Mouse (Mus musculus) ES-Bruce4 (cell line): ENCODE results near the gene Usp29. TPM values are rescaled to one million over a fixed set of nuclear protein-coding genes. Genes with fewer than 3 reads are reported as not detected.
"Not testable (repeated sequence)": the region's sequence is repeated elsewhere in the genome, so short reads cannot be mapped to it uniquely, and the experiment has no call there.

Experiments used
- H3K27ac ChIP-seq: 2 replicates; pipeline ENCODE4 v1.5.1; 2012; ENCODE audit warnings: low read length, inconsistent platforms; ENCODE audit not compliant: insufficient read depth
- H3K27me3 ChIP-seq: 2 replicates; pipeline ENCODE4 v1.6.1; 2012; ENCODE audit warnings: mild to moderate bottlenecking, low read length, inconsistent platforms; ENCODE audit not compliant: control insufficient read depth, poor library complexity, insufficient read depth, severe bottlenecking
- H3K36me3 ChIP-seq: 2 replicates; pipeline ENCODE4 v1.6.1; 2012; ENCODE audit warnings: inconsistent platforms, mild to moderate bottlenecking, low read length, moderate library complexity; ENCODE audit not compliant: control insufficient read depth, poor library complexity, insufficient read depth, severe bottlenecking
- H3K4me1 ChIP-seq: one replicate; pipeline ENCODE4 v1.8.1; 2011; ENCODE audit warnings: low read length; ENCODE audit not compliant: control insufficient read depth, insufficient read depth
- H3K4me3 ChIP-seq: 2 replicates; pipeline ENCODE4 v1.5.1; 2011; ENCODE audit warnings: low read depth, mild to moderate bottlenecking, low read length
- H3K9ac ChIP-seq: 2 replicates; pipeline ENCODE4 v1.6.1; 2012; ENCODE audit warnings: low read depth, mild to moderate bottlenecking, inconsistent platforms; ENCODE audit not compliant: poor library complexity, severe bottlenecking
- H3K9me3 ChIP-seq: replicated peaks from 2 replicates; pipeline ENCODE4 v1.6.1; 2012; ENCODE audit warnings: mild to moderate bottlenecking, low read length, inconsistent platforms; ENCODE audit not compliant: control insufficient read depth, poor library complexity, insufficient read depth, severe bottlenecking
- CTCF ChIP-seq: IDR thresholded peaks from one replicate; pipeline ENCODE4 v1.8.1; 2011; ENCODE audit warnings: low read depth, low read length
- EP300 ChIP-seq: IDR thresholded peaks from 2 replicates; pipeline ENCODE4 v1.6.1; 2011; ENCODE audit warnings: low read depth, low read length; ENCODE audit not compliant: insufficient read depth
- POLR2A ChIP-seq: IDR thresholded peaks from one replicate; pipeline ENCODE4 v1.8.1; 2011; ENCODE audit warnings: low read length; ENCODE audit not compliant: insufficient read depth
- polyA plus RNA-seq: library from polyadenylated mRNA; stranded (reverse); fragments of >200 nt; gene quantifications from 2 replicates; pipeline ENCODE4 v1.2.4, GENCODE M21; 2011; ENCODE audit warnings: low read depth; ENCODE audit not compliant: missing spikeins, insufficient read depth, insufficient read length

Gene Usp29
- polyA plus RNA-seq, 1 experiment = 12.8 TPM

GRCm38 (mm10) chr7:6934741-6935140 is 204.4 kb downstream of the Usp29 start:
- Histone ChIP-seq H3K9ac (no peak overlapping the region), H3K27me3 (no peaks in the 10 kb centered on the region), H3K4me3 (no peak overlapping the region), H3K4me1 (no peaks in the 10 kb centered on the region), H3K9me3 (no peaks in the 10 kb centered on the region), H3K27ac (no peak overlapping the region), H3K36me3 (no peaks in the 10 kb centered on the region)
- no peak for TF ChIP-seq EP300
- TF ChIP-seq CTCF = no peak
- TF ChIP-seq POLR2A = no peak

GRCm38 (mm10) chr7:6937040-6937439 is 206.7 kb downstream of the Usp29 start:
- peak; percentile 68 for TF ChIP-seq CTCF
- no peak for TF ChIP-seq POLR2A
- no peak for TF ChIP-seq EP300
- no peaks in the 10 kb centered on the region for H3K4me1 ChIP-seq
- H3K9me3 ChIP-seq = no peaks in the 10 kb centered on the region
- no peaks in the 10 kb centered on the region for H3K27me3 ChIP-seq
- H3K9ac ChIP-seq = no peak overlapping the region
- no peak overlapping the region for H3K4me3 ChIP-seq
- no peak overlapping the region for H3K27ac ChIP-seq
- no peaks in the 10 kb centered on the region for H3K36me3 ChIP-seq

- H3K27me3 ChIP-seq = no peaks in the 10 kb centered on the region
- peak overlapping the region; percentile 28; the same call in 1 of the 2 replicates for H3K4me3 ChIP-seq
- no peaks in the 10 kb centered on the region for H3K36me3 ChIP-seq
- H3K9ac ChIP-seq = no peak overlapping the region
- H3K4me1 ChIP-seq = no peaks in the 10 kb centered on the region
- TF ChIP-seq POLR2A (no peak), CTCF (peak; percentile 35)
- no peaks in the 10 kb centered on the region for H3K9me3 ChIP-seq
- no peak overlapping the region for H3K27ac ChIP-seq
Observed at GRCm38 (mm10) chr7:6940761-6941231, 210.4 kb downstream of the Usp29 start.

- H3K4me1 ChIP-seq, H3K36me3 ChIP-seq, H3K27me3 ChIP-seq, H3K9me3 ChIP-seq, H3K27ac ChIP-seq: not testable (repeated sequence)
- H3K4me3 ChIP-seq = peak overlapping the region; percentile 84
- peak overlapping the region; percentile 45; the same call in 1 of the 2 replicates for H3K9ac ChIP-seq
Observed at GRCm38 (mm10) chr7:6948061-6948460, 217.7 kb downstream of the Usp29 start.

- TF ChIP-seq POLR2A (no peak), EP300 (no peak), CTCF (no peak)
- no peaks in the 10 kb centered on the region for H3K9me3 ChIP-seq
- no peaks in the 10 kb centered on the region for H3K4me1 ChIP-seq
- no peak overlapping the region for H3K4me3 ChIP-seq
- no peaks in the 10 kb centered on the region for H3K27me3 ChIP-seq
- H3K36me3 ChIP-seq = no peaks in the 10 kb centered on the region
- no peak overlapping the region for H3K27ac ChIP-seq
- H3K9ac ChIP-seq = no peak overlapping the region
Observed at GRCm38 (mm10) chr7:6956576-6956975, 226.2 kb downstream of the Usp29 start.

- no peaks in the 10 kb centered on the region for H3K36me3 ChIP-seq
- no peaks in the 10 kb centered on the region for H3K4me1 ChIP-seq
- no peak overlapping the region for H3K9ac ChIP-seq
- no peak overlapping the region for H3K4me3 ChIP-seq
- H3K27me3 ChIP-seq = no peaks in the 10 kb centered on the region
- TF ChIP-seq EP300 (no peak), CTCF (peak; percentile 49), POLR2A (no peak)
- H3K27ac ChIP-seq = no peak overlapping the region
- no peaks in the 10 kb centered on the region for H3K9me3 ChIP-seq
Observed at GRCm38 (mm10) chr7:6958574-6958973, 228.2 kb downstream of the Usp29 start.
